Mouse (Mus musculus): Measurements from ENCODE around the gene Dpy30.
A peak's percentile ranks its signal among the peaks of the same experiment; 100 is the strongest.

Gene Dpy30

DNA sequence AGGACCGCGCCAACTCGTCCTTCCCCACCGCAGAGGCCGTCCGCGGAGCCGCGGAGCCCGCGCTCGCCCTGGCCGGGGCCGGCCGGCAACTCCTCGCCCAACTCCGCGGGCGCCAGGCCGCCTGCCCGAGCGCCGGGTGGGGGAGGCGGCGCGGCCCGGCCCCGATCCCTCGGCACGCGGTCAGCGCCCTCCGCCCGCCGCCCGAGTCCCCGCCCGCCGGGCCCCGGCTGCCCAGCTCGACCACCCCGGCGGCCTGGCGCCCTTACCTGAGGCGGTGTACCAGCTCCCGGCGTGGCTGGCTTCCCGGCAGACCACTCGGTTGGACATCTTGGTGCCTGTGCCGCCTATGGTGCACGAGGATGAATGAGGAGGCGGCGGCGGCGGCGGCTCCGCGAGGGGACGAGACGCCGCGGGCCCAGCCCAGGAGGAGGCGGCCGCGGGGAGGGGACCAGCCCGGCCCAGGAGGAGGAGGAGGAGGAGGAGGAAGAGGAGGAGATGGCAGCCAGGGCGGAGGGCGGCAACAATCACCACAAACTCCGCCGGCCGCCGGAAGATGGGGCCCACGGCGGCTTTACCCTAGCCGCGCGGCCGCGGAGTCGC is 29.2 kb downstream of the Dpy30 start:
- DNase-seq = peak; percentile 75

DNA sequence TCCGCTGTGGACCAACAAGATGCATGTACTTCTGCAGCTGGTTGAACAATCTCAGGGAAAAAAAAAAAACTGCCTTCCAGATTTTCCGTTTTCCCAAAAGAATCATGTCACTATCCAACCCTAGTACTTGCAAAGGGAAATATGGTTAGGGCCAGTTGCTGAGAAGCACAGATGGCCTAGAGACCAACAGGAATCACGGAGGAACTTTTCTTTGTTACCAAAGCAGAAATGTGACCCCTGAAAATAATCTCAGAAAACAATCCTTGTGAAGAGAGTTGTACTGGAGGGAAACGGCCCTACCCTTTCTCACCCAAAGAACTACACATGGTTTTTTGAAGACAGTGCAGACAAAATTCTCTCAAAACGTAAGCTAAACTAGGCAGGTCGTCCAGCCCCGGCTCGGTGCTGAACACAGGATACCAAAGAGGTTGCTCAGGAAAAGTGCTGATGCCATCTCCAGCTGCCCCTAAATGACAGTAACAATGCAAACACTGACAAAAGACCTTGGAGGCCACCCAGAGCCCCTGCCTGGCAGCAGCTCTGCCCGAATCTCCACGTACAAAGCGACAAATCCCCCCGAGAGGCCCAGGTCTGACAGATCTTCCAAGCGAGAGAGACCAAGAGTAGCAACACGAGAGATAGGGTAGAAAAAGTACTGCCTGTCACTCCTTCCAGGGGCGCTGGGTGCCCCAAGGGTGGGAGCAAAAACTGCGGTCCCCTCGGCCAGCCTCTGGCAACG is 29.9 kb downstream of the Dpy30 start:
- DNase-seq = no peak

DNA sequence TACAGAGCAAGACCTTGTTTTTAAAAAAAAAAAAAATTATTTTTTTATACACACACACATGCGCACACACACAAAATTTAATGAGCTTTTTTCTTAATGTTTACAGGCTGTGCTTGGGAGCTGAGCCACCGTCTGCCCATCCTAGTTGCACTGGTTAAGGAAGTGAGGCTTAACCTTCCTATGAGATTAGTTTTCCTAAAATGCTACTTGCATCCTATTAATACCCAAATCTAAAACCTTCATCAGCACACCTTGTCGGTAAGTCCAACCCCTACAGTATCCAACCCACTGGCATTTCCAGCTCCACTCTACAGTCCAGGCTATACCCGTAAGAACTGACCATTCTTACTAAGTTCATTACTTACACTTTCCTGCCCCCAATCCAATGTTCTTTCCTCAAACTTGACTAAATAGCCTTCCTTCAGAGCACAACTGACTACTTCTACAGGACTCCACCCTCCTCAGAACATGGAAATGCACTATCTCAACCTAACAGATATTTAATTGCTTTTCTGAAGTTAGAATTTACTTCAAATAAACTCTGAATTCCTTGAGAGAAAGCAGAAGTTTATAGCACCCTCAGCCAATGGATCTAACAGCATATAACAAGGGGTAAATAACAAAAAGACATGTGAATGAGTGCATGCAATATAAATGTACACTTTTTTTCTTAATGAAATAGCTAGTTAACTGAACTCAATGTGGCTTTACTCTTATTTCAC is 31.9 kb downstream of the Dpy30 start:
- no peak for DNase-seq

DNA sequence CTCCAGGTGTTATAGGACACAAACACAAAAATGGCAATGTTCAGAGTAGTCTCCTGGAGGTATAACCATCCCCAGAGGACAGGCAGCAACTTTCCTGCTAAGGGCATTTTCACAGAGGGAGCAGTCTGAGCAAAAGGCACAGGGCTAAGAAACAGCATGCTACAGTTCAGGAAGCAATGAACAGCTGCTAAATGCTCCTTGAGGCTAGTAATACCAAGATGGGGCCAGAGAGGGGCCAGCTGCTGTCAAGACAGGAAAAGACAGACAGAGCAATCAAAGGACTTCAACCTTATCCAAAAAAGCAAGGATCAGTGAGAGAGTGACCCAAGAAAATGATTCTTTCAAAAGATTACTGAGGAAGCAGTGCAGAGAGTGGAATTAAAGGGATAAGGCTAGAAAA is 32.9 kb downstream of the Dpy30 start:
- DNase-seq = no peak

DNA sequence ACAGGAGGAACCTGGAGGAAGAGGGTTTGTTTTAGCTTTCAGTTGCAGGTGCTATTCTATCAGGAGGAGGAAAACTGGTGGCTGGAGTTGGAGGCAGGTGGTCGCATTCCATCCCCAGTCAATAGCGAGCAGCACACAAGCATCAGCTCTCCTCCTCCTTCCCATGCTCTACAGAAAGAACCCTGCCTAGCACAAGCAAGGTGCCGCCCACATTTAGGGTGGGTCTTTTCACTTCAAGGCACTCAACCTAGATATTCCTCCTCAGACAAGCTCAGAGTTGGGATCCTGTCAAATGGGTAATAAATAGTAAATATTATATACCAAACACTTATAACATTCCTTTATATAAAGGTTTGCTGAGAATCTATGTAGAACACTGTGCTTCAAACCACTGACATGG is 33.5 kb downstream of the Dpy30 start:
- DNase-seq = no peak

DNA sequence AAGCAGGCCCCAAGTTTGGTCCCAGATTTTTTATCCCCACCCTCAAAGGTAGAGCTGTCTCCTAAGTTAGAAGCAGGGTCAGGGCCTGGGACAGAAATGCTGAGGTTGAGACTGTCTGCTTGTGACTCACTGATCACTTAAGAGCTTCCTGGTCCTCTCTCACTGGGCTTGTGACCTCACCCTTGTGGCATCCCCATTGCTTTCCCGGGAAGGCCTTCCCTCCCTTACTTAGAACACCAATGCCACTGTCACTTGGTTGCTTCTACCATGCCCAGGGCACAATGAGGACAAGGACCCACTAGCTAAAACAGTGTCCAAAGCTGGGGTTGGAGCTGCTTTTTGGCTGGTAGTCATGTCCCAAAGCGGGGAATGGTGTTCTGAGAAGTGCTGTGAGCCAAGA is 35.1 kb downstream of the Dpy30 start:
- DNase-seq = no peak

DNA sequence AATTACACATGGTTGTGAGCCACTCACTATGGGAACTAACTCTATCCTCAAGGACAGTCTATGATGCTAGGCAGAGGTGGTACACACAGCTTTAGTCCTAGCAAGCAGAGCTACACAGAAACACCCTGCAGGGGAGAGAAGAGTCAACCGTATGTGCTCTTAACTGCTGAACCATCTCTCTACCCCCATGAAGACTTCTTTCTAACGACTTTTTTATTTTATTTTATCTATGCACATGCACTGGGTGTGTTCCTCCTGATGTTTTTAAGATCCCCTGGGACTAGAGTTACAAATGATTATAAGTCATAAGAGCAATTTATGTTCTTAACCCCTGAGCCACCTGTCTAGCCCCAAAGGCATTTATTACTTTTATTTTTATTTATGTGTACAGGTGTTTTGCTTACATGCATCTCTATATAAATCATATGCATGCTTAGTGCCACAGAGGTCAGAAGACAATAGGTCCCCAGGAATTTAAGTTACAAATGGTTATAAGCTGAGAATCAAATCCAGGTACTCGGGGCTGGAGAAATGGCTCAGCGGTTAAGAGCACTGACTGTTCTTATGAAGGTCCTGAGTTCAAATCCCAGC is 37.5 kb downstream of the Dpy30 start:
- DNase-seq = no peak

DNA sequence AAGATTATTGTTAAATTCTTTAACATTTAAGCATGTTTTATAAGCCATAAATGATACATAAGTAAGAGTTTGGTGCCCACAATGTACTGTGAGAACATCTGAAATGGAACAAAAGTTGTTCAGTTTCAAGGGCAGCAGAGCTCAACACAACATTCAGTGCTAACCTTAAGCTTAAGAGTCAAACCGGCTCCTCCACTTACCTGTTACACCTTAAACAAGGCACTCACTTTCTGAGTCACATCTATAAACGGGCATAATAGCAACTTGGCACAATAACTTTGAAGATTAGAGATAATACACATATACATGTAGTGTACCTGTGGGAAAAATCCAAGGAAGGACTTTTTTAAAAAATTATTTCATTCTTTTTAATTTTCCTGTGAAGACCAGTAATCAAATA is 38.0 kb downstream of the Dpy30 start:
- no peak for DNase-seq

DNA sequence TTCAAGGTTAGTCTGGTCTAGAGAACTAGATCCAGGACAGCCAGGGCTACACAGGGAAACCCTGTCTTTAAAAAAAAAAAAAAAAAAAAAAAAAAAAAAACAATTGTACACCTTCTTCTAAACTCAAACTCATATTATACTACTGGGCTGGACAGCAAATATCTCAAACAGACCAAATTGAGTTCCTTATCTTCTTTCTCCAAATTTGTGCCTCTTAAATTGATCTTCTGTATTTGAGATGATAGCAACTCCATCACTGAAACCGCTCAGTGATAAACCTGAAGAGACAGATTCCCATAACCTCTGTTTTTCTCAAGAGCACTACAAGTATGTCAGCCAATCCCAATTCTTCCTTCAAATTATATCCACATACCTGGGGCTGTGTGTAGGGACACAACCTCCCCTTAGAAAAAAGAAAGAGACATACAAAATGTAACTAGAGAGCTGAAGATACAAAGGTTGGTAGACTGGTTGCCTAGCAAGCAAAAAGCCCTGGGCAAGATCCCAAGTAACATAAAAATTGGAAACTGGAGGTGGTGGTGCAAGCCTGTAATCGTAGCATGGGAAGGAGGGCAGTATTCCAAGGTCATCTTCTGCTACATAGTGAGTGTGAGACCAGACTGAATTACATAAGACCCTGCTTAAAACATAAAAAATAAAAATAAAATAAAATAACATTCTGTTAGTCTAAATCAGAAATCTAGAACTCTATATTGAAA is 39.2 kb downstream of the Dpy30 start:
- no peak for DNase-seq

DNA sequence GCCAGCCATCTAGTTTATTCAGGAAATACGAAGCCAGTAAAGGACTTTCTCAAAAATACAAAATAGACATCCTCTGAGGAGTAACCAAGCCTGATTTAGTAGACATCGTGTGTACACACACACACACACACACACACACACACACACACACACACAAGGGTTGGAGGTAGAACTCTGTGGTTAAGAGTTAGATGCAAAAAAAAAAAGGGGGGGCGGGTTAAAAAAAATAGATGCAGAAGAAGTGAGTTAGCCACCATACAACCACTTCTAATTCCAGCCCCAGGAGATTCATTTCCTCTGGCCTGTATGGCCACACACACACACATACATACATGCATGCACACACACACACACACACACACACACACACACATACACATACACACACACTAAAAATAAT is 41.7 kb downstream of the Dpy30 start:
- DNase-seq = no peak

DNA sequence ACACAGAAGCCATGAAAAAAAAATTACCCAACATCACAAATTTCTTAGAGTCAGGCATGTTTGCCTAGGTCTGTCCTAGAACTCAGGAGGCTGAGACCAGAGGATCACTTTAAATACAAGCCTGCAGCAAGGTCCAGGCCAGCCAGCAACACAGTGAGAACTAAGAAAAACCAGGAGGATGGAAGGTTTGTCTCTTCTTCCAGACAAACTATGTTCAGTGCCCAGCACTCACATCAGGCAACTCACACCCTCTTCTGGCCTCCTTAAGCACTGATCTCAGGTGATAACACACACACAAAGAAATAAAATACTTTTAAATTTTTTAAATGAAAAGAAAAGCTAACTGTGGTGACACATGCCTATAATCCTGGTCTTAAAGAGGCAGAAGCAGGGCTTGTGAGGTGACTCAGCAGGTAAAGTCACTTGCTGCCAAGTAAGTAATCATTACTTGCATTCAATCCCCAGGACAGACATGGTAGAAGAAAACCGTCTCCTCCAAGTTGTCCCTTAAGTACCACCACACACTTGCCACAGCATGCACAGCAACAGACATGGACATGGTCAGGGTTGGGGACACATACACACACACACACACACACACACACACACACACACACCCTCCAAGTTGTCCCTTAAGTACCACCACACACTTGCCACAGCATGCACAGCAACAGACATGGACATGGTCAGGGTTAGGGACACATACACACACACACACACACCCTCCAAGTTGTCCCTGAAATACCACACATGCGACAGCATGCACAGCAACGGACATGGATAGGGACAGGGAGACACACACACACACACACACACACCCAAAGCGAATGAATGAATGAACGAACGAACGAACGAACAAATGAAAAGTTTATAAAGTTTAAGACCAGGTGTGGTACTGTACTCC is 44.5 kb downstream of the Dpy30 start:
- no peak for DNase-seq

DNA sequence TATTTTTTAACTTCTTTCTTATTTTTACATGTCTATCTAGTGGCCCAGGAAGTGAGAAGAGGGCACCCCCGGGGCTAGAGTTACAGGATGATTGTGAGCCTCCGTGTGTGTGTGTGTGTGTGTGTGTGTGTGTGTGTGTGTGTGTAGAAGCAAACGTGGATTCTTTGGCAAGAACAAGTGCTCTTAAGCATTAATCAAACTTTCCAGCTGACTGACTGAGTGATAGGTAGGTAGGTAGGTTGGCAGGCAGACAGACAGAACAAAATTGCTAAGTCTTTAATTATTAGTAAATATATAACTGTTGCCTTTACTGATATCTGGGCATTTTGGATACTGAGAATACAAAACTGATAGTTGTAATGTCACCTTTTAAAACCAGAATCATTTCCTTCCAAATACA is 49.3 kb downstream of the Dpy30 start:
- no peak for DNase-seq

DNA sequence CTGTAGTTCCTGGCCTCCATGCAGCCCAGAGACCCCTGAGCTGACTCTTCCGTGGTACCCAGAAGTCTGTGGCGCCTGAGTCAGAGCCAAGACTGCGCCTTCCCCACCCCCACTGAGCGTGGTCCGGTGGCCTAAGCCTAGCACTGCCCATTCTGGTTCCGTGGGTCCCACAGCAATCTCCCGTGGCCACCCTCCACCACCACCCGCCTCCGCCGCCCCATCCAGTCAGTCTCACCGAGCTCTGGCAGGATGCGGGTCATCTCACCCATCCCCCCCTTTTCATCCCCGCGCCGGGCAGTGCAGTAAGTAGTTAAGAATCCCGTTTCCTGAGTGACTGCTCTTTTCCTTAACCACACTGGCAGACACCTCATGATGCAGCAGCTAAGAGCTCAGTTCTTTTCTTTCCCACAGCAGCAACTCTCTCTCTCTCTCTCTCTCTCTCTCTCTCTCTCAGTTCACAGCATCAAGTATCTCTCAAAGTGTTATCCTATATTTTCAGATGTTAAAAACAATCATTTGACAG is 51.0 kb downstream of the Dpy30 start:
- no peak for DNase-seq

DNA sequence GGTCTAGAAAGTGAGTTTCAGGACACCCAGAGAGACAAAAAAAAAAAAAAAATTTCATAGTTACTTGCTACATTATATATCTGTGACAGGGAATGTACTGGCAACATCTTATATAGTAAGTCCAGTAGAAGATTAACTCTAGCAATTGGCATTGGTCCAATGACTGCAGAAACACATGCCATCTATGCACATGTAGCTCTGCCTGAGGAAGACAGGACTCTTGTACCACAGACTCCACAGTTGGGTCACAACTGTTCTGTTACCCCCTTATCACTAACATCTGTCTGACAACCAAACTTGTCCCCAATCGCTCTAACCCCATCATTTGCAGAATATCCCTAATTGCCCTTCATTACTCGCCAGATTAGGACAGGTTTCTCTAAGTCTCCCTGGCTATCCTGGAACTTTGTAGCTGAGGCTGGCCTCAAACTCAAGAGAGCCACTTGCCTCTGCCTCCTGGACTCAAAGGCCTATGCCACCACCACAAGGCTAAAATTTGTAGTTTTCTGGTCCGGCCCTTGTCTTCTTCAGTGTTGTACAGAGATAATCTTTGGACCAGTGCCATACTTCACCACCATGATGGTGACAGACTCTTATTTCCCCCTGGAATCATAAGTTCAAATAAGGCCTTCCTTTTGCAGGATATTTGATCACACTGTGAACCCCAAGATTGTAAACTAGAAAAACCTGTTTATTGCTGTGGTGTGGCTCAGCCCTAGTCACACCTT is 52.0 kb downstream of the Dpy30 start:
- DNase-seq = no peak

DNA sequence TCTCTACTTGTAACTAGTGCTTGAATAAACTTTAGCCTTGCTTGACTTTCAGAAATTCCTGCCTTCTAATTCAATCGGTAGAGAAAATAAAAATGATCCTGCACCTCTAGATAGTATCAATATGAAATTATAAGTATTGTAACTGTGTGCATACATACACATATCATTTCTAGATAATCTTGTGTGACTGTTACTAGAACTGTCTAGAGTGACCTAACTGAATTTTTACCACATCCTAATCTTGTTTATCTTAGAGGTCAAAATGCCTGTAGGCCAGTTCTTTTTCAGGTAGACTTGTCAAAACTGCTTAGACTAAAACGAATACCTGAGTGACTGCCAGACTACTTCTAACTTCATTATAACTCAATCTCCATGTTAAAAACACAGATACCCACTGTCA is 53.5 kb downstream of the Dpy30 start:
- no peak for DNase-seq

DNA sequence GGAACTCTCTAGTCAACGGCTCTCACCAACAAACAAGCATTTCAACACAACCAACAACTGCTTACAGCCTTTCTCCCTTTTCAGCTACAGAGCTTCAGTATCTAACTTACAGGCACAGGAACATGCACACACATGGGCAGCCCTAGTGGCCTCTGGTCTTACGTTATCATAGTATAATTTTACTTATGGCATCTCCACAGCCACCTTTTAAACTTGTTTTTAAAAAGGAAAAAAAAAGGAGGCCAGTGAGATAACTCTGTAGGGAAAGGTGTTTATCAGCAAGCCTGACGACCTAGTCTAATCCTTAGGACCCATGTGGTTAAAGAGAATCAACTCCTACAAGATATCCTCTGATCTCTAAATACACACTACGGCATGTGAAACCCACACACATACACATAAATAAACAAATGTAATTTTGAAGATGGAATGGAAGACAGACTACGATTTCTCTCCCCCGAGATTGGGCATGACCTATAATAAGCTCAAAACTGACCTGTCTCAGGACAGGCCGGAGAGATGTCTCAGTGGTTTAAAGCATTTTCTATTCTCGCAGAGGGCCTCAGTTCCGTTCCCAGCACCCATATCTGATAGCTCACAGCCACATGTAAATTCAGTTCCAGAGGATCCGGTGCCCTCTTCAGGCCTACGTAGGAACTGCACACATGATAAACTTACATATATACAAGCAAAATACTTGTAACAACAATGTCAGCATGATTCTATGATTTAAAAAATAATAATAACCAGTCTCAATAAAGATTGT is 56.1 kb downstream of the Dpy30 start:
- DNase-seq = no peak

DNA sequence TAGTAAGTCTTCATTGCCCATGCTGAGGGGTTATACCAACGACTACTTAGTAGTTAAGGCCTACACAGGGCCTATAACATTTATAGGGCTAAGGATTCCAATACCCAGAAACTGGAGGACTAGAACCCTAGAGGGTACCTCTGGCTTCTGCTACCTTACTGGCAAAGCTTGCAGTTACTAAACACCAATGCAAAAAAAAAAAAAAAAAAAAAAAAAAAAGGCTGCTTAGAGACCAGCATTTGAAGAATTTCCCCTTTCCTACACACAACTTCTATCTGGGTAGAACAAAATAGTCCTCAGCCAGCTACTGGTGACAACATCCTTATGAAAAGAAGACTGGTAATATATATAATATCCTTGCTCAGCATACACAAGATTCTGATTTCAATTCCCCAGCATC is 58.1 kb downstream of the Dpy30 start:
- DNase-seq = no peak

DNA sequence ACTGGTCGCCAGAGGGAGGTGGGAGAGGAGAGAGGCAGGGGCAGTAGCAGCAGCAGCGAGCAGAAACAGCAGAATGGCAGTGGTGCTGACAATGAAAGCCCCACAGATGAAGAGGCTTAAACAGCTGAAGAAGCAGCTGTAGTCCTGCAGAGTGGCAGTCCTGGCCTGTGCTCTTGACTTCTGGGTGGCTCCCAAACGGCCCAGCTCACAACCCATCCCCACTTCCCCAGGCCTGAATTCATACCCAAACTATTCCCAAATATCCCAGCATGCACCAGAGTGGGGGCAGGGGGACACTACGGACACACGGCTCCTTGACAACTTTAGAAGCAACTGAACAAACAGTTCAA is 58.6 kb downstream of the Dpy30 start:
- no peak for DNase-seq

DNA sequence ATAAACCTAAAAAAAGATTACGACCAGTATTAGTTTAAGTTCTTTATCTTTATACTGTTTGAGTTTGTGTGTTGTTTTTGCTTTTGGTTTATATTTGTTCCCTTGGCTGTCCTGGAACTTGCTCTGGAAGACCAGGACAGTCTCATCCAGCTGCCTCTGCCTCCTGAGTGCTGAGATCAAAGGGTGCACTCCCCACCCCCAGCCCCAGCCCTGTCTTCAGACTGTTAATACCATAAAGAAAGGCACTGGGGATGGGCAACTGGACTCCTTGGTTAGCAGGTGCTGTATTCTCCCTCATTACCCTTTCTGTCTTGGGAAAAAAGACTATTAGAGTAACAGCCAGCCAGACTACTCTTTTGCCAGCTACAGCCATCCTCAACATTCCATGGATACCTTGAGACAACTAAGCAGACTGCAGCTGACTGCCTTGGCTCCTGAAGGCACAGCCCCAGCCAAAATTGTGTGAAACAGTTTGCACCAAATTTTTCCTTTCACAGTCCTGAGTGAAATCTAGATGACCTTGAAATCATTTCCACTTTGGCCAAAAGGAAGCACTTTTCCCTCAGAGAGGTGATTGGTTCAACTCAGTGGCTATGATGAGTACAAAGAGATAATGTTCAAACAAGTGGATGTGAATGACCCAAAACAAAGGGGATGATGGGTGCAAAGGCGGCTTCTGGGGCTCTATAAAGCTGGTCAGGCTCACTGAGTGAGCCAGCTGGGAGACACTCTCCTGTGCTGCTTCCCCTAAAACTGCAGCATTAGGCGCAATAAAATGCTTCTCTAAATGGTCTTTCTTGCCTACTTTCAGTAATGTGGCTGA is 59.2 kb downstream of the Dpy30 start:
- DNase-seq = no peak

DNA sequence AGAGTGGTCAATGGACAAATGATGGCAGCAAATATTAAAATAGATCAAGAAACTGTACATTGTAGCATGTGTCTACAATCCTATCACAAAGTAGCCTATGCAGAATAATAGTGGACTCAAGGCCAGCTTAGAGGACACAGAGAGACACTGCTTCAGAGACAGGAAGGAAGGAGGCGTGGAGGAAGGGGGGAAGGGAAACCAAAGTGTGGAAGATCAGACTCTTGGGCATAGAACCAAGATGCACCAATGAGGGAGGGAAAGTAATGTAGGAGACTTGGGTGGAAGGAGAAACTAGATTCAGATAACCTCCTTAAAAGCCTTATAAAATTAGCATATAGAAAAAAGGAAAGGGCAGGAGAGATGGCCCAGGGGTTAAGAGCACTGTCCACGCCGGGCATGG is 61.3 kb downstream of the Dpy30 start:
- DNase-seq = no peak

All from right cerebral cortex, postnatal 14 days (tissue).